In the genomic region with DNA sequence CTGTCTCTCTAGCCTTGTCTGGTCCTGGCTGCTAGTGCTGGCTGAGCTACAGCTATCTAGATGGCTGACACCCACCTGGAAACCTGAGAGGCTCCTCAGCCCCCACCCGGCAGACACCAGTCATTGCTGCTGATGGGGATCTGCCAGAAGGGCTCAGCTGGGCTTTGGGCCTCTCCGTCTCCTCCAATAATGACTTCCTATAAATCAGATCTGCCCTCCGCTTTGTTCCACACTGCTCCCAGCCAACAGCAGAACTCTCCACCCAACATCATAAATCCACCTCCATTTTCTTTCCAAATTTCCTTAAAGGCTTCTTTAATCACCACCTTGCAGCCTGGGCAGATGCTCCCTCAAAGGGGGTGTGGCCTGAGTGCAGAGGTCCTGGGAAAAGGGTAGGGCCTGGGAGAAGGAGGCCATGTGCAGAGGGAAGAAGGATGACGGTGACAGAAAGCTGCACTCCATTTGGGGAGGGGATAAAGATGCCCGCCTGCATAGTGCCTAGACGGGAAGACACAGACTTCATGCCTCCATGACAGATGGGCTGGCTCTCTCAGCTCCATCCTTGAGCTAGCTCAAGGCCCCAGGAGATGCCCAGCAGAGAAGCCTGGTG, we compare ENCODE assay signal across 10 mouse cellular contexts.
A peak's percentile ranks its signal among the peaks of the same experiment; 100 is the strongest.
DNase-seq lines count a peak whose midpoint lies in the region; ATAC-seq lines count a peak whose summit lies in the region.
"Had no signal": no experiment of that assay in that cellular context is flagged by ENCODE, and none has a peak within 500 bp of the region (broad histone marks: within the 10 kb centered on the region; RNA-seq: fewer than 3 reads in every experiment).

No protein-coding gene starts in this region.

- H3K4me2 ChIP-seq in hindbrain, embryonic 14.5 days (replicated peaks) = no peak overlapping the region
- no peak overlapping the region for H3K4me2 ChIP-seq in neural tube, embryonic 14.5 days (ENCODE audit: low read depth, low read length)
- H3K4me2 ChIP-seq: forebrain, embryonic 12.5 days had no signal

- no peak for ATAC-seq in hindbrain, embryonic 14.5 days (ENCODE audit: low FRiP score)
- peak; percentile 17 for ATAC-seq in neural tube, embryonic 14.5 days (ENCODE audit: low read depth)

- H3K9me3 ChIP-seq in hindbrain, embryonic 14.5 days (ENCODE audit: control insufficient read depth, low read length) = no peaks in the 10 kb centered on the region
- H3K9me3 ChIP-seq in neural tube, embryonic 14.5 days (ENCODE audit: control insufficient read depth, low read length) = no peaks in the 10 kb centered on the region
- H3K9me3 ChIP-seq: embryonic facial prominence, embryonic 10.5 days; forebrain, embryonic 12.5 days had no signal

- no peaks in the 10 kb centered on the region for H3K36me3 ChIP-seq in hindbrain, embryonic 14.5 days (replicated peaks; ENCODE audit: control insufficient read depth, insufficient read depth)
- no peaks in the 10 kb centered on the region for H3K36me3 ChIP-seq in neural tube, embryonic 14.5 days (ENCODE audit: control insufficient read depth, insufficient read depth, low read length)
- H3K36me3 ChIP-seq: embryonic facial prominence, embryonic 10.5 days; forebrain, embryonic 12.5 days had no signal

- 46% methylated on average over 6 of the region's 6 CpGs for WGBS in hindbrain, embryonic 14.5 days
- WGBS in neural tube, embryonic 14.5 days = 19% methylated on average over 6 of the region's 6 CpGs

- H3K4me1 ChIP-seq in hindbrain, embryonic 14.5 days (replicated peaks; ENCODE audit: control insufficient read depth, insufficient read depth, low read length) = peaks cover 43% of the 10 kb centered on the region
- peaks cover 33% of the 10 kb centered on the region for H3K4me1 ChIP-seq in neural tube, embryonic 14.5 days (ENCODE audit: control insufficient read depth, insufficient read depth, low read length)

- intact Hi-C loops in left cerebral cortex, postnatal 4 days (cut with DNase I) = loop anchor here (5.0 to 10.0 kb wide), 3 partner anchors 117 to 1080 kb away; partner anchors contain the start of genes Crtac1 and Hps1

- peak; percentile 43 for DNase-seq in left cerebral cortex, postnatal 4 days
- DNase-seq in left cerebral cortex, adult 9 months (ENCODE audit: low spot score in 2 of 2) = no peak
- DNase-seq in ZHBTc4 (ENCODE audit: low read depth, low spot score) = peak; percentile 35
- no peak for DNase-seq in hindbrain, embryonic 14.5 days (ENCODE audit: low spot score)
- DNase-seq in spleen, postnatal 4 days (ENCODE audit: low spot score in 2 of 2) = no peak
- DNase-seq in B cell, adult 2 months = no peak

- H3K27ac ChIP-seq in hindbrain, embryonic 14.5 days = peak overlapping the region; percentile 22
- H3K27ac ChIP-seq in neural tube, embryonic 14.5 days (ENCODE audit: low read depth, low read length) = peak overlapping the region; percentile 65
- H3K27ac ChIP-seq: embryonic facial prominence, embryonic 10.5 days; forebrain, embryonic 12.5 days; stomach, postnatal 0 days had no signal

- no peak overlapping the region for H3K4me3 ChIP-seq in hindbrain, embryonic 14.5 days (replicated peaks; ENCODE audit: low read length)
- H3K4me3 ChIP-seq in neural tube, embryonic 14.5 days (ENCODE audit: low read depth, low read length) = no peak overlapping the region
- H3K4me3 ChIP-seq: embryonic facial prominence, embryonic 10.5 days; forebrain, embryonic 12.5 days had no signal

- H3K27me3 ChIP-seq in hindbrain, embryonic 14.5 days (ENCODE audit: control insufficient read depth, insufficient read depth, low read length) = no peaks in the 10 kb centered on the region
- H3K27me3 ChIP-seq in neural tube, embryonic 14.5 days (ENCODE audit: control insufficient read depth, insufficient read depth, low read length) = no peaks in the 10 kb centered on the region

- no peak overlapping the region for H3K9ac ChIP-seq in hindbrain, embryonic 14.5 days
- 0 out of 2 replicates have a peak overlapping the region, but pooled peaks have one; percentile 12 for H3K9ac ChIP-seq in neural tube, embryonic 14.5 days (replicated peaks; ENCODE audit: low read depth, low read length)
- H3K9ac ChIP-seq: forebrain, embryonic 12.5 days had no signal

Comparison
In these comparisons a context has a peak if more than half of its experiments do, and no peak if none do; other contexts are left out.
1. DNase-seq: peak in left cerebral cortex, postnatal 4 days (single experiment) and ZHBTc4 (single experiment); none in left cerebral cortex, adult 9 months (0 of 2), hindbrain, embryonic 14.5 days (single experiment), spleen, postnatal 4 days (0 of 2) and B cell, adult 2 months (0 of 2).